Mouse (Mus musculus): ENCODE data around the gene Ccdc18. TPM values are rescaled to one million over a fixed set of nuclear protein-coding genes. Genes with fewer than 3 reads are reported as not detected.
"Not testable (repeated sequence)": the region's sequence is repeated elsewhere in the genome, so short reads cannot be mapped to it uniquely, and the experiment has no call there.

Gene Ccdc18
- polyA plus RNA-seq (2015; fragmentation: Nextera tagmentation; extraction: Ambion mirVana), result 2.5 and 2.7 TPM in 2 replicates

DNA sequence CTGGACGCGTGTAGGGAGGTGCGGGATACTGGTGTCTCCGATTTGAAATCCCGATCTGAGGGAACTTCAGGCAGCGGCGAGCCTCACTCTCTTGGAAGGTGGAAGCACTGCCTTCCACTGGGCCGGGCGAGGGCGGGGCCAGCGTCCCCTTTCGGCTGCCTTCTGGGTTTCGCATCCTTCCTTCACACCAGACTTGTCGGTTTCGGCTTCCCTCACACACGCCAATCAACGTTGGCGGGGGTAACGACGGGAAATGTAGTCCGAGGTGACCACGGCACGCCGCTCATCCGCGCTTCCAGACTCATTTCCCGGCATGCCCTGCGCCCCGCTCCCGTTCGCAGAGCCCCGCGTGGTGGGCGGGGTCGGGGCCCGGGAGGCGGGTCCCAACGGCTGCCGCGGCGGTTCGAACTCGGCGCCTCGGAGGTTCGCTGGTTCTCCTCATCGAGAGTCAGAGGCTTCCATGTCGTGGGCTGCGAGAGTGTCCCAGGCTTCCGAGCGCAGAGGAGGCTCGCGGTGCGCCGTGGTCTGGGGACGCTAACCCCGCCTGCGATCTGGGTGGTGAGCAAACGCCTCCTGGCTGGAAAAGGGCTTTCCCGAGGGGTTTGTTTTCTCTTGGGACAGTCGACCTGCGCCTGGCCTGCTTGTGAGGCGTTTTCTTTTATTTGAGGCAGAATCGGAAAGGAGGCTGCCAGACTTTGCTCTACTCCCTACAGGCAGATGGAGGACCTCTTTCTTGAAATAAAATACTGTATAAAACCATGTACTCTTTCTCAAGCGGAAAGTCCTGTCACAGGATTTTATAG is at the start of gene Ccdc18, which contains the start of gene Tmed5:
Gene Ccdc18 (plus strand): TSS at position 435 of the 803 bp plus-strand sequence.
Gene Tmed5 (minus strand): TSS at position 180 of the 803 bp plus-strand sequence.
- under 1% methylated on average over 65 of the region's 65 CpGs for WGBS
- peak within 1 kb of the TSS; percentile 89 for H3K4me3 ChIP-seq (ENCODE audit: low read depth, low read length)
- peak within 1 kb of the TSS; percentile 88 for H3K4me2 ChIP-seq (ENCODE audit: low read length)
- no peaks in the 10 kb centered on the region for H3K9me3 ChIP-seq (replicated peaks; ENCODE audit: control insufficient read depth, low read length, poor library complexity, severe bottlenecking)
- H3K4me1 ChIP-seq (ENCODE audit: control insufficient read depth, insufficient read depth, low read length), result peaks cover 18% of the 10 kb centered on the region
- H3K27me3 ChIP-seq (ENCODE audit: control insufficient read depth, insufficient read depth, low read depth, low read length), result no peaks in the 10 kb centered on the region
- H3K36me3 ChIP-seq (ENCODE audit: control insufficient read depth, insufficient read depth, low read length), result peaks cover 4% of the 10 kb centered on the region; the same call in 1 of the 2 replicates
- peak within 1 kb of the TSS; percentile 81 for H3K9ac ChIP-seq (ENCODE audit: low read depth, low read length)
- peak; percentile 99 for ATAC-seq
- H3K27ac ChIP-seq (ENCODE audit: low read length), result peak within 1 kb of the TSS; percentile 87

- 97% methylated on average over 2 of the region's 2 CpGs for WGBS
- H3K4me3 ChIP-seq (ENCODE audit: low read depth, low read length), result no peak overlapping the region
- peaks cover 23% of the 10 kb centered on the region for H3K36me3 ChIP-seq (ENCODE audit: control insufficient read depth, insufficient read depth, low read length)
- no peak overlapping the region for H3K27ac ChIP-seq (ENCODE audit: low read length)
- ATAC-seq, result no peak
- H3K4me2 ChIP-seq (ENCODE audit: low read length), result no peak overlapping the region
- H3K9me3 ChIP-seq (replicated peaks; ENCODE audit: control insufficient read depth, low read length, poor library complexity, severe bottlenecking), result no peaks in the 10 kb centered on the region
- H3K9ac ChIP-seq (ENCODE audit: low read depth, low read length), result no peak overlapping the region
- no peaks in the 10 kb centered on the region for H3K4me1 ChIP-seq (ENCODE audit: control insufficient read depth, insufficient read depth, low read length)
- H3K27me3 ChIP-seq (ENCODE audit: control insufficient read depth, insufficient read depth, low read depth, low read length), result no peaks in the 10 kb centered on the region
Observed at GRCm38 (mm10) chr5:108085440-108085839, 47.2 kb upstream of the Ccdc18 start.

DNA sequence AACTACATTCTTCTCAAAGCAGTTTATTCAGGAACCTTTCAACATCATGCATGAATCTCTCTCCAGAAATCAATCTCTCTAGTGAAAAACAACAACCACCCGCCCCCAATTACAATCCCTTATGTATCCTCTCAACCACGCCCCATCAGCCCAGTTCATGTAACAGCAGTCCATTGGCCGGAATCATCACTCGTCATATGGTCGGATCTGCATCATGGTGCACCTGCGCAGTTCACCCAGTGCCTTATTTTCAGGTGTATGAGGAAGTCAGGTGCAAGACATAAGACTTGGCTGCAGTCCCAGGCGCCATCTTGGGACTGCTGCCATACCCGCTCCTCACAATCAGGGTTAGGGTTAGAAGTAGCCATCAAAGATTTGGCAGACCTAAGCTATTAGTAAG is 39.9 kb upstream of the Ccdc18 start:
- H3K36me3 ChIP-seq (ENCODE audit: control insufficient read depth, insufficient read depth, low read length), result peaks cover 15% of the 10 kb centered on the region
- not testable (repeated sequence) for H3K27me3 ChIP-seq (ENCODE audit: control insufficient read depth, insufficient read depth, low read depth, low read length); H3K4me1 ChIP-seq (ENCODE audit: control insufficient read depth, insufficient read depth, low read length); H3K4me2 ChIP-seq (ENCODE audit: low read length); H3K4me3 ChIP-seq (ENCODE audit: low read depth, low read length); H3K9me3 ChIP-seq (replicated peaks; ENCODE audit: control insufficient read depth, low read length, poor library complexity, severe bottlenecking); H3K9ac ChIP-seq (ENCODE audit: low read depth, low read length); H3K27ac ChIP-seq (ENCODE audit: low read length); ATAC-seq
- 98% methylated on average over 8 of the region's 8 CpGs for WGBS

DNA sequence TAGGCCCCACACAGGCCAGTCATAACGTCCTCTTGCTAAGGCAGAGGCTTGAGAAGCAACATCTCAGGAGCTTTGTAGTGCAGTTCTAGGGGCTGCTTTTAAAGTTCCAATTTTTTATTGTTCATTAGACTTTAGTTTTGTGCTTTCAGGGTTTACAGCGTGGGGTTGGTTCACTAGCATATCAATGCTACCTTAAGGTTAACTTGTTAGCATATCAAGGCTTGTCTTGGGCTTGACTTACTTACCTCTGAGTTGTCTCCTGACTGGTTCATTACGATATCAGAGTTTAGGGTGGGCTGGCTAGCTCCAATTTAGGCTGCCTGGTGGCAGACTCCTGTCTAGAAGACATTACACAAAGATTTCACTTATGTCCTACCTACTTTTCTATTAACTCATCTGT is 35.0 kb upstream of the Ccdc18 start:
- no peak overlapping the region for H3K9ac ChIP-seq (ENCODE audit: low read depth, low read length)
- WGBS, result 92% methylated on average over 3 of the region's 3 CpGs
- no peaks in the 10 kb centered on the region for H3K9me3 ChIP-seq (replicated peaks; ENCODE audit: control insufficient read depth, low read length, poor library complexity, severe bottlenecking)
- no peaks in the 10 kb centered on the region for H3K4me1 ChIP-seq (ENCODE audit: control insufficient read depth, insufficient read depth, low read length)
- no peak overlapping the region for H3K4me3 ChIP-seq (ENCODE audit: low read depth, low read length)
- no peak overlapping the region for H3K27ac ChIP-seq (ENCODE audit: low read length)
- H3K27me3 ChIP-seq (ENCODE audit: control insufficient read depth, insufficient read depth, low read depth, low read length), result no peaks in the 10 kb centered on the region
- H3K36me3 ChIP-seq (ENCODE audit: control insufficient read depth, insufficient read depth, low read length), result peaks cover 12% of the 10 kb centered on the region
- ATAC-seq, result no peak
- no peak overlapping the region for H3K4me2 ChIP-seq (ENCODE audit: low read length)

GRCm38 (mm10) chr5:108100196-108100595 is 32.5 kb upstream of the Ccdc18 start:
- H3K4me3 ChIP-seq (ENCODE audit: low read depth, low read length), result no peak overlapping the region
- no peaks in the 10 kb centered on the region for H3K9me3 ChIP-seq (replicated peaks; ENCODE audit: control insufficient read depth, low read length, poor library complexity, severe bottlenecking)
- no peak overlapping the region for H3K4me2 ChIP-seq (ENCODE audit: low read length)
- no peak for ATAC-seq
- H3K4me1 ChIP-seq (ENCODE audit: control insufficient read depth, insufficient read depth, low read length), result no peaks in the 10 kb centered on the region
- no peak overlapping the region for H3K9ac ChIP-seq (ENCODE audit: low read depth, low read length)
- H3K36me3 ChIP-seq (ENCODE audit: control insufficient read depth, insufficient read depth, low read length), result peaks cover 6% of the 10 kb centered on the region
- H3K27ac ChIP-seq (ENCODE audit: low read length), result no peak overlapping the region
- no peaks in the 10 kb centered on the region for H3K27me3 ChIP-seq (ENCODE audit: control insufficient read depth, insufficient read depth, low read depth, low read length)

DNA sequence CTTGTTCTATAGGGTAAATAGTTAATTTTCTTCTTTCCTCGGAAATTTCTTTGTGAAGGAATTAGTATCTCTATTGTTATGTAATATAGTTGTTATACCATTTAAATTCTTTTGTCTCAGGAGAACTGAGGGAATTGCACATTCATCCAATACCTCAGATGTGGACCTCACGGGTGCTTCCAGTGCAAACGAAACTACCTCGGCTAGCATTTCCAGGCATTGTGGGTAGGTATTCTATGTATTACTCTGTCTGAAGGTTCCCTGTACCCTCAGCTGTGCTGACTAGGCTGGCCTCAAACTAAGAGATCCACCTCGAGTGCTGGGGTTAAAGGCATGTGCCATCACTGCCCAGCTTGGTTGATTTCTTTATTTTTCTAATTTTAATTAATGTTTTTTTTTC is 28.4 kb upstream of the Ccdc18 start:
- Histone ChIP-seq H3K4me2 (ENCODE audit: low read length) (no peak overlapping the region), H3K4me1 (ENCODE audit: control insufficient read depth, insufficient read depth, low read length) (no peaks in the 10 kb centered on the region), H3K36me3 (ENCODE audit: control insufficient read depth, insufficient read depth, low read length) (peaks cover 9% of the 10 kb centered on the region; the same call in 1 of the 2 replicates), H3K4me3 (ENCODE audit: low read depth, low read length) (no peak overlapping the region), H3K27me3 (ENCODE audit: control insufficient read depth, insufficient read depth, low read depth, low read length) (no peaks in the 10 kb centered on the region), H3K9me3 (replicated peaks; ENCODE audit: control insufficient read depth, low read length, poor library complexity, severe bottlenecking) (no peaks in the 10 kb centered on the region), H3K27ac (ENCODE audit: low read length) (no peak overlapping the region), H3K9ac (ENCODE audit: low read depth, low read length) (no peak overlapping the region)
- ATAC-seq, result no peak
- WGBS, result 74% methylated on average over 5 of the region's 5 CpGs

DNA sequence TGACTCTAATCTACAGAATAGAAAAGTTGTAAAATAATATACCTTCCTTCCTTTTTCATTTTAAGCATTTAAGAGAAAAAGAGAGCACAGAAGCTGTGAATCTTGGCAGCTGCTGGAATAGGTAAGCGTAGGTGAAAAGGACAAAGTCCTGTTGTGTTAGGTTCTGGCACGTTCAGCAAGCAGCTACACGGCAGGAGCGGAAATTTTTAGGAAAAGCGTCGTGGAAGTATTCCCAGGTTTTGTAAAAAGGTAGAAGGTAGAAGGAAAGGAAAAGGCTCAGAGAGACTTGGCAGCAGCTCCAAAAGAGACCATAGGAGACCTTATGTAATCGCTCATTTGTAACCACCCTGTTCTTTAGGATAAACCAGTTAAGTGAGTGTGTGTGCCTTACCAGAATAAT is 23.3 kb upstream of the Ccdc18 start:
- Histone ChIP-seq H3K36me3 (ENCODE audit: control insufficient read depth, insufficient read depth, low read length) (peaks cover 8% of the 10 kb centered on the region; the same call in 1 of the 2 replicates), H3K4me1 (ENCODE audit: control insufficient read depth, insufficient read depth, low read length) (no peaks in the 10 kb centered on the region), H3K4me3 (ENCODE audit: low read depth, low read length) (no peak overlapping the region), H3K4me2 (ENCODE audit: low read length) (no peak overlapping the region), H3K27ac (ENCODE audit: low read length) (no peak overlapping the region), H3K27me3 (ENCODE audit: control insufficient read depth, insufficient read depth, low read depth, low read length) (no peaks in the 10 kb centered on the region), H3K9me3 (replicated peaks; ENCODE audit: control insufficient read depth, low read length, poor library complexity, severe bottlenecking) (no peaks in the 10 kb centered on the region), H3K9ac (ENCODE audit: low read depth, low read length) (no peak overlapping the region)
- WGBS, result 94% methylated on average over 7 of the region's 7 CpGs
- no peak for ATAC-seq

GRCm38 (mm10) chr5:108117693-108118092 is 15.0 kb upstream of the Ccdc18 start:
- WGBS, result 96% methylated on average over 4 of the region's 4 CpGs
- no peak overlapping the region for H3K4me2 ChIP-seq (ENCODE audit: low read length)
- no peaks in the 10 kb centered on the region for H3K9me3 ChIP-seq (replicated peaks; ENCODE audit: control insufficient read depth, low read length, poor library complexity, severe bottlenecking)
- ATAC-seq, result no peak
- H3K36me3 ChIP-seq (ENCODE audit: control insufficient read depth, insufficient read depth, low read length), result no peaks in the 10 kb centered on the region
- H3K27ac ChIP-seq (ENCODE audit: low read length), result no peak overlapping the region
- H3K27me3 ChIP-seq (ENCODE audit: control insufficient read depth, insufficient read depth, low read depth, low read length), result no peaks in the 10 kb centered on the region
- H3K4me1 ChIP-seq (ENCODE audit: control insufficient read depth, insufficient read depth, low read length), result no peaks in the 10 kb centered on the region
- H3K4me3 ChIP-seq (ENCODE audit: low read depth, low read length), result no peak overlapping the region
- no peak overlapping the region for H3K9ac ChIP-seq (ENCODE audit: low read depth, low read length)

- Histone ChIP-seq H3K36me3 (ENCODE audit: control insufficient read depth, insufficient read depth, low read length) (no peaks in the 10 kb centered on the region), H3K4me3 (ENCODE audit: low read depth, low read length) (no peak overlapping the region), H3K9ac (ENCODE audit: low read depth, low read length) (no peak overlapping the region), H3K27ac (ENCODE audit: low read length) (no peak overlapping the region), H3K4me2 (ENCODE audit: low read length) (no peak overlapping the region), H3K4me1 (ENCODE audit: control insufficient read depth, insufficient read depth, low read length) (no peaks in the 10 kb centered on the region), H3K27me3 (ENCODE audit: control insufficient read depth, insufficient read depth, low read depth, low read length) (no peaks in the 10 kb centered on the region), H3K9me3 (replicated peaks; ENCODE audit: control insufficient read depth, low read length, poor library complexity, severe bottlenecking) (no peaks in the 10 kb centered on the region)
- WGBS, result 82% methylated on average over 9 of the region's 9 CpGs
- no peak for ATAC-seq
Observed at GRCm38 (mm10) chr5:108120221-108120900, 12.3 kb upstream of the Ccdc18 start.
